ENCODE assay signal across 10 mouse cellular contexts in genomic region chr4:88759610-88760268, GRCm38 (mm10). TPM values are rescaled to one million over a fixed set of nuclear protein-coding genes. Genes with fewer than 3 reads are reported as not detected.
DNase-seq lines count a peak whose midpoint lies in the region; ATAC-seq and TF ChIP-seq lines count a peak whose summit lies in the region.
"Not testable (repeated sequence)": the region's sequence is repeated elsewhere in the genome, so short reads cannot be mapped to it uniquely, and the experiment has no call there.
"Had no signal": no experiment of that assay in that cellular context is flagged by ENCODE, and none has a peak within 500 bp of the region (broad histone marks: within the 10 kb centered on the region; RNA-seq: fewer than 3 reads in every experiment).

TSS of gene Gm13283 (plus strand) at chr4:88760119.

- peak within 1 kb of the TSS; percentile 16; the same call in 1 of the 2 replicates for H3K4me3 ChIP-seq in kidney, postnatal 0 days (replicated peaks; ENCODE audit: low read depth, low read length)
- peak within 1 kb of the TSS; percentile 44 for H3K4me3 ChIP-seq in liver, embryonic 12.5 days
- H3K4me3 ChIP-seq in midbrain, postnatal 0 days (ENCODE audit: low read depth, low read length), result peak within 1 kb of the TSS; percentile 20; the same call in 1 of the 2 replicates
- peak within 1 kb of the TSS; percentile 35 for H3K4me3 ChIP-seq in stomach, embryonic 16.5 days (replicated peaks; ENCODE audit: low read length)

- H3K9me3 ChIP-seq in kidney, postnatal 0 days (replicated peaks; ENCODE audit: low read length); liver, embryonic 12.5 days (replicated peaks); midbrain, postnatal 0 days (ENCODE audit: low read length); stomach, embryonic 16.5 days (replicated peaks; ENCODE audit: control insufficient read depth, low read length): not testable (repeated sequence)

- peak; percentile 67 for DNase-seq in 416B (ENCODE audit: low read depth)
- peak; percentile 88 for DNase-seq in cerebellum, adult 9-10 months
- peak; percentile 24 to 43 for DNase-seq in frontal cortex, adult 2 months (ENCODE audit: extremely low spot score in 1 of 2, low spot score in 1 of 2)
- peak; percentile 26 to 28 for DNase-seq in heart, postnatal 14 days
- not testable (repeated sequence) for DNase-seq in kidney, postnatal 0 days (ENCODE audit: low spot score); midbrain, postnatal 0 days (ENCODE audit: low spot score)

- not testable (repeated sequence) for H3K4me1 ChIP-seq in kidney, postnatal 0 days (replicated peaks; ENCODE audit: insufficient read depth, low read length); midbrain, postnatal 0 days (ENCODE audit: insufficient read depth, low read length); stomach, embryonic 16.5 days (ENCODE audit: control insufficient read depth, insufficient read depth, low read length)
- H3K4me1 ChIP-seq in liver, embryonic 12.5 days, result peaks cover 13% of the 10 kb centered on the region

- ATAC-seq in kidney, postnatal 0 days (replicated peaks; ENCODE audit: low FRiP score, low read depth); liver, embryonic 12.5 days; midbrain, postnatal 0 days (ENCODE audit: low FRiP score); stomach, embryonic 16.5 days (ENCODE audit: insufficient read depth, low FRiP score): not testable (repeated sequence)

- H3K27me3 ChIP-seq in kidney, postnatal 0 days (ENCODE audit: insufficient read depth, low read length); liver, embryonic 12.5 days (replicated peaks); midbrain, postnatal 0 days (ENCODE audit: insufficient read depth, low read length); stomach, embryonic 16.5 days (ENCODE audit: control insufficient read depth, insufficient read depth, low read length): not testable (repeated sequence)

- intact Hi-C loops in heart, postnatal 14 days (cut with DNase I), result not testable (repeated sequence)

- not testable (repeated sequence) for H3K36me3 ChIP-seq in kidney, postnatal 0 days (ENCODE audit: insufficient read depth, low read length); liver, embryonic 12.5 days; midbrain, postnatal 0 days (ENCODE audit: insufficient read depth, low read length); stomach, embryonic 16.5 days (ENCODE audit: control insufficient read depth, insufficient read depth, low read length)

- not testable (repeated sequence) for TF ChIP-seq CTCF in kidney, postnatal 0 days (IDR thresholded peaks at IDR 0.05; ENCODE audit: low read depth); midbrain, postnatal 0 days (IDR thresholded peaks at IDR 0.05)

- not testable (repeated sequence) for H3K9ac ChIP-seq in kidney, postnatal 0 days (ENCODE audit: low read depth, low read length); liver, embryonic 12.5 days; midbrain, postnatal 0 days (replicated peaks; ENCODE audit: low read length, poor library complexity, severe bottlenecking); stomach, embryonic 16.5 days (ENCODE audit: low read length)

- 20% methylated on average over 7 of the region's 14 CpGs for WGBS in kidney, postnatal 0 days
- 15% methylated on average over 9 of the region's 14 CpGs for WGBS in liver, embryonic 12.5 days (ENCODE audit: insufficient replicate concordance)
- 37% methylated on average over 6 of the region's 14 CpGs for WGBS in midbrain, postnatal 0 days
- WGBS in stomach, embryonic 16.5 days, result 17% methylated on average over 7 of the region's 14 CpGs

- peak within 1 kb of the TSS; percentile 73 for H3K27ac ChIP-seq in kidney, postnatal 0 days
- H3K27ac ChIP-seq in liver, embryonic 12.5 days, result 0 out of 2 replicates have a peak within 1 kb of the TSS, but pooled peaks have one; percentile 58
- H3K27ac ChIP-seq in midbrain, postnatal 0 days (ENCODE audit: low read depth, low read length); stomach, embryonic 16.5 days (ENCODE audit: low read length): not testable (repeated sequence)

- H3K4me2 ChIP-seq in kidney, postnatal 0 days (ENCODE audit: low read length), result peak within 1 kb of the TSS; percentile 34; the same call in 1 of the 2 replicates
- peak within 1 kb of the TSS; percentile 64 for H3K4me2 ChIP-seq in liver, embryonic 12.5 days
- H3K4me2 ChIP-seq in midbrain, postnatal 0 days (ENCODE audit: low read depth, low read length, poor library complexity, severe bottlenecking), result peak within 1 kb of the TSS; percentile 42
- peak within 1 kb of the TSS; percentile 38 for H3K4me2 ChIP-seq in stomach, embryonic 16.5 days (ENCODE audit: low read depth, low read length)

RNA-seq across cellular contexts. Expression of gene Gm13283, which starts in this region (rescaled TPM):
- not detected in 2 replicates for polyA plus RNA-seq in frontal cortex, adult 2 months (2012; rRNA removed)
- total RNA-seq in heart, postnatal 14 days (2021), result not detected
- 0.49 and 0.71 TPM in 2 replicates for polyA plus RNA-seq in kidney, postnatal 0 days (2015; fragmentation: Nextera tagmentation; extraction: Ambion mirVana)
- polyA plus RNA-seq in liver, embryonic 12.5 days (2016; fragmentation: Nextera tagmentation; extraction: Ambion mirVana), result not detected in 2 replicates
- not detected in 2 replicates for total RNA-seq in midbrain, postnatal 0 days (2014; rRNA removed)
- polyA plus RNA-seq in midbrain, postnatal 0 days (2015; fragmentation: Nextera tagmentation; extraction: Ambion mirVana), result not detected in 2 replicates
- polyA plus RNA-seq in stomach, embryonic 16.5 days (2015; fragmentation: Nextera tagmentation; extraction: Ambion mirVana), result 0.19 and 0.26 TPM in 2 replicates
- total RNA-seq: adrenal gland, adult 8-10 months had no signal
- polyA plus RNA-seq: C2C12 had no signal

Comparison
In these comparisons a context has a peak if more than half of its experiments do, and no peak if none do; other contexts are left out.
1. Peak in DNase-seq in frontal cortex, adult 2 months; RNA of the gene not detected or under 1 TPM.
2. Peak in DNase-seq in heart, postnatal 14 days; RNA of the gene not detected or under 1 TPM.